Mouse (Mus musculus): Measurements from ENCODE around the gene Abca7. TPM values are rescaled to one million over a fixed set of nuclear protein-coding genes. Genes with fewer than 3 reads are reported as not detected.

The Abca7 gene
- polyA plus RNA-seq, 1 experiment from 2014 or later, result 2.2 TPM

GRCm38 (mm10) chr10:80030736-80031135, 34.4 kb downstream of the Abca7 start:
- no peak for TF ChIP-seq CTCF (IDR thresholded peaks at IDR 0.05; ENCODE audit: low read depth)
- no peak overlapping the region for H3K9ac ChIP-seq (ENCODE audit: low read depth, low read length)
- no peaks in the 10 kb centered on the region for H3K9me3 ChIP-seq (ENCODE audit: control insufficient read depth)
- 85% methylated on average over 17 of the region's 17 CpGs for WGBS
- no peak overlapping the region for H3K27ac ChIP-seq (ENCODE audit: low read depth, low read length)
- peaks cover 7% of the 10 kb centered on the region for H3K36me3 ChIP-seq (ENCODE audit: control insufficient read depth, insufficient read depth)
- H3K4me2 ChIP-seq (replicated peaks; ENCODE audit: low read depth), result no peak overlapping the region
- H3K4me3 ChIP-seq (ENCODE audit: low read depth, low read length), result no peak overlapping the region
- ATAC-seq, result no peak
- H3K4me1 ChIP-seq (replicated peaks; ENCODE audit: control insufficient read depth, insufficient read depth, low read length), result peaks cover 6% of the 10 kb centered on the region; the same call in 1 of the 2 replicates
- H3K27me3 ChIP-seq (replicated peaks; ENCODE audit: control insufficient read depth, insufficient read depth, low read length), result no peaks in the 10 kb centered on the region

- TF ChIP-seq CTCF (IDR thresholded peaks at IDR 0.05; ENCODE audit: low read depth), result no peak
- H3K9me3 ChIP-seq (ENCODE audit: control insufficient read depth), result no peaks in the 10 kb centered on the region
- peaks cover 3% of the 10 kb centered on the region for H3K4me1 ChIP-seq (replicated peaks; ENCODE audit: control insufficient read depth, insufficient read depth, low read length)
- H3K4me2 ChIP-seq (replicated peaks; ENCODE audit: low read depth), result peak overlapping the region; percentile 35
- no peak overlapping the region for H3K4me3 ChIP-seq (ENCODE audit: low read depth, low read length)
- H3K36me3 ChIP-seq (ENCODE audit: control insufficient read depth, insufficient read depth), result peaks cover 26% of the 10 kb centered on the region
- H3K27ac ChIP-seq (ENCODE audit: low read depth, low read length), result peak overlapping the region; percentile 70
- 10% methylated on average over 5 of the region's 5 CpGs for WGBS
- no peak overlapping the region; the same call in 1 of the 2 replicates for H3K9ac ChIP-seq (ENCODE audit: low read depth, low read length)
- ATAC-seq, result peak; percentile 75
- no peaks in the 10 kb centered on the region for H3K27me3 ChIP-seq (replicated peaks; ENCODE audit: control insufficient read depth, insufficient read depth, low read length)
These were observed 36.6 kb downstream of the Abca7 start for GRCm38 (mm10) chr10:80032799-80033480.

DNA sequence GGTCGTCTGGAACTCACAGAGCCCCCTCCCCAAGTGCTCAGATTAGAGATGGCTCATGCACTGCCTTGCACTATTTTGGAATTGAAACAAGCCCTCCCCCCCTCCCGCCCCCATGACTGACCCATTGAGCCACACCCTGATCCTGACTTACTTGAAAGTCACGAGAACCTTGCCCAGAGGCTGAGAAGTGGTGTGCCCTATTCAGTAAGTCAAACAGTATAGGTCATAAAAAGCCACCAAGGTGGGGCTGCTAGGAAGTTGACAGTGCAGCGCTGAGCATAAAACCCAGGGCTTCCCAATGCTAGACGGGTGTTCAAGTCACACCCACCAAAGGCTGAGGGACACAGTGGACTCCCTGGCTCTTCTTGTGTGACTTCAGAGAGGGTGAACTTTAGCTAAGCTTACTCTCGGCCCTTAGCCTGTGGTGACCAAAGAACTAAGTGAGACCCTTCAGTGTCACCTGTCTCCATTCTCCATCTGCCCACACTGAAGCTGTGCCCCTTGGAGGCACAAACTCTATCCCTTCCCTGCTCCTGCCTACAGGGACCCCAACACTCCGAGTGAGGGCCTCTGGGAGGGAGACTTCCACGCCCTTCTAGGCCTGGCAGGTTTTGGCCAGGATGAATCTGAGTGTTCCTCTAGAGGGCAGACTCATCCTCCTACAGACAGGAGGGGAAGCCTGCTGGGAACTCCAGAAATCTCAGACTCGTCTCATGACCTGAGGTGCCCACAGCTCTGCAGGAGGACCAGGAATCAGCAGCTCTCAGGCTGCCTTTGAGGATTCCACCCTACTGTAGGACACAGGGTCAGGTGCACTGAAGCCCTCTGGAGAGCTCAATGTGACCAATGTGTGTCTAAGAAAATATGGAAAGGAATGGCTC, 37.5 kb downstream of the Abca7 start:
- Histone ChIP-seq H3K9me3 (ENCODE audit: control insufficient read depth) (no peaks in the 10 kb centered on the region), H3K4me2 (replicated peaks; ENCODE audit: low read depth) (peak overlapping the region; percentile 35; the same call in 1 of the 2 replicates), H3K9ac (ENCODE audit: low read depth, low read length) (no peak overlapping the region; the same call in 1 of the 2 replicates), H3K4me1 (replicated peaks; ENCODE audit: control insufficient read depth, insufficient read depth, low read length) (peaks cover 3% of the 10 kb centered on the region), H3K27ac (ENCODE audit: low read depth, low read length) (peak overlapping the region; percentile 70), H3K36me3 (ENCODE audit: control insufficient read depth, insufficient read depth) (peaks cover 32% of the 10 kb centered on the region), H3K4me3 (ENCODE audit: low read depth, low read length) (no peak overlapping the region), H3K27me3 (replicated peaks; ENCODE audit: control insufficient read depth, insufficient read depth, low read length) (no peaks in the 10 kb centered on the region)
- TF ChIP-seq CTCF (IDR thresholded peaks at IDR 0.05; ENCODE audit: low read depth), result peak; percentile 82
- peak; percentile 87 for ATAC-seq
- 16% methylated on average over 9 of the region's 9 CpGs for WGBS

- Histone ChIP-seq H3K4me3 (ENCODE audit: low read depth, low read length) (no peak overlapping the region), H3K36me3 (ENCODE audit: control insufficient read depth, insufficient read depth) (peaks cover 32% of the 10 kb centered on the region), H3K9ac (ENCODE audit: low read depth, low read length) (no peak overlapping the region), H3K27me3 (replicated peaks; ENCODE audit: control insufficient read depth, insufficient read depth, low read length) (no peaks in the 10 kb centered on the region), H3K9me3 (ENCODE audit: control insufficient read depth) (no peaks in the 10 kb centered on the region), H3K27ac (ENCODE audit: low read depth, low read length) (peak overlapping the region; percentile 30; the same call in 1 of the 2 replicates), H3K4me2 (replicated peaks; ENCODE audit: low read depth) (no peak overlapping the region), H3K4me1 (replicated peaks; ENCODE audit: control insufficient read depth, insufficient read depth, low read length) (peaks cover 6% of the 10 kb centered on the region)
- TF ChIP-seq CTCF (IDR thresholded peaks at IDR 0.05; ENCODE audit: low read depth), result no peak
- ATAC-seq, result no peak
- WGBS, result 81% methylated on average over 8 of the region's 8 CpGs
These were observed 38.9 kb downstream of the Abca7 start for GRCm38 (mm10) chr10:80035148-80035547.

DNA sequence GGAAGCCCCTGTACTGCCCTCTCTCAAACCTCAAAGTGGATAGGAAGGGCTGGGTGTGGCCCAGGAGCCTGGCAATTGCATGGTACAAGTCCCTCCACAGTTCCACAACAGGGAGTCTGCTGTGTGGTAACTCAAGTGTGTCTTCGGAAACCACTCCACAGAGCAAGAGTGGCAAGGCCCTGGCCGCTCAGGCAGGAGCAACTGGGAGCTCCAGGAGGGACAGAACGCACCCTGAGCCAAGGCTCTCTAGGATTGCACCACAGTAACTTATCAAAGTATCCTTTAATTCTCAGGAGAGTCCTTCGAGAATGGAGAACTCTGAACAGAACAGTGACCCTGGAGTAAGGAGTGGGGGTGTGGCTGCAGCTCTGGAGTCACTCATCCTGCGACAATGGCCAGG, 39.4 kb downstream of the Abca7 start:
- Histone ChIP-seq H3K27me3 (replicated peaks; ENCODE audit: control insufficient read depth, insufficient read depth, low read length) (no peaks in the 10 kb centered on the region), H3K4me2 (replicated peaks; ENCODE audit: low read depth) (no peak overlapping the region), H3K4me1 (replicated peaks; ENCODE audit: control insufficient read depth, insufficient read depth, low read length) (peaks cover 6% of the 10 kb centered on the region), H3K9me3 (ENCODE audit: control insufficient read depth) (no peaks in the 10 kb centered on the region), H3K36me3 (ENCODE audit: control insufficient read depth, insufficient read depth) (peaks cover 32% of the 10 kb centered on the region), H3K4me3 (ENCODE audit: low read depth, low read length) (no peak overlapping the region), H3K27ac (ENCODE audit: low read depth, low read length) (peak overlapping the region; percentile 30; the same call in 1 of the 2 replicates), H3K9ac (ENCODE audit: low read depth, low read length) (no peak overlapping the region)
- ATAC-seq, result no peak
- 75% methylated on average over 5 of the region's 5 CpGs for WGBS
- TF ChIP-seq CTCF (IDR thresholded peaks at IDR 0.05; ENCODE audit: low read depth), result no peak

DNA sequence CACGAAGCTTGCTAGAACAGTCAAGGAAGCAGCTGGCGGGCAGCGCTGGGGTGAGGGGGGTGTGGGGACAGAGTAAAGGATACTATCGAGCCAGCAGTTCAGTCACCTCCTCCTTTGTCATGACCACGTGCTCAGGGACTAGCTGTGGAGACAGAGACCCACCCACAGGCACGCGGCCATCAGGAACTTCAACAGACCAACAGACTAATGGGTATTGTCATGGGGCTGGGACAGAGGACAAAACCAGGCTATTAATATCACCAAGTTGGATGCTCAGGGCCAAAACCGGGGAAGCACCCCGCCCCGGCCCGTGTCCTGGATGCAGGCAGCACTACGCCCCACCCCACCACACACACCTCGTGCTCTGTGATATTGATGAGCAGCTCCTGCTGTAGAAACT, 40.5 kb downstream of the Abca7 start:
- H3K9me3 ChIP-seq (ENCODE audit: control insufficient read depth), result no peaks in the 10 kb centered on the region
- TF ChIP-seq CTCF (IDR thresholded peaks at IDR 0.05; ENCODE audit: low read depth), result no peak
- peaks cover 6% of the 10 kb centered on the region for H3K4me1 ChIP-seq (replicated peaks; ENCODE audit: control insufficient read depth, insufficient read depth, low read length)
- no peak for ATAC-seq
- no peak overlapping the region for H3K9ac ChIP-seq (ENCODE audit: low read depth, low read length)
- H3K4me2 ChIP-seq (replicated peaks; ENCODE audit: low read depth), result no peak overlapping the region
- 87% methylated on average over 13 of the region's 13 CpGs for WGBS
- H3K36me3 ChIP-seq (ENCODE audit: control insufficient read depth, insufficient read depth), result peaks cover 32% of the 10 kb centered on the region
- H3K4me3 ChIP-seq (ENCODE audit: low read depth, low read length), result no peak overlapping the region
- H3K27me3 ChIP-seq (replicated peaks; ENCODE audit: control insufficient read depth, insufficient read depth, low read length), result no peaks in the 10 kb centered on the region
- 0 out of 2 replicates have a peak overlapping the region, but pooled peaks have one; percentile 35 for H3K27ac ChIP-seq (ENCODE audit: low read depth, low read length)

All from intestine, postnatal 0 days (tissue).